Mouse (Mus musculus): ENCODE data around the gene Sbk3. TPM values are rescaled to one million over a fixed set of nuclear protein-coding genes. Genes with fewer than 3 reads are reported as not detected.
"Not testable (repeated sequence)": the region's sequence is repeated elsewhere in the genome, so short reads cannot be mapped to it uniquely, and the experiment has no call there.

The Sbk3 gene
- polyA plus RNA-seq, 1 experiment = 0.06 TPM

GRCm38 (mm10) chr7:5016057-5016456 is 45.1 kb upstream of the Sbk3 start:
- TF ChIP-seq CTCF (IDR thresholded peaks at IDR 0.05; ENCODE audit: extremely low read depth, insufficient read depth, insufficient read length, insufficient replicate concordance) = no peak
- TF ChIP-seq POLR2A (IDR thresholded peaks at IDR 0.05; ENCODE audit: low read depth, low read length) = no peak
- peaks cover 15% of the 10 kb centered on the region for H3K36me3 ChIP-seq (ENCODE audit: control insufficient read depth, insufficient read depth, low read length)
- H3K4me1 ChIP-seq (ENCODE audit: control insufficient read depth, insufficient read depth, insufficient read length) = no peaks in the 10 kb centered on the region; the same call in 1 of the 2 replicates
- WGBS = 39% methylated on average over 3 of the region's 3 CpGs
- no peaks in the 10 kb centered on the region; the same call in 1 of the 2 replicates for H3K27me3 ChIP-seq (ENCODE audit: control insufficient read depth, insufficient read depth, low read length)
- no peak overlapping the region; the same call in 1 of the 2 replicates for H3K4me3 ChIP-seq (ENCODE audit: extremely low read depth, insufficient read depth, insufficient read length)
- H3K27ac ChIP-seq (ENCODE audit: insufficient read depth, low read length) = peak overlapping the region; percentile 88
- no peak for DNase-seq (ENCODE audit: low read depth in 1 of 2, low spot score in 2 of 2)

- Histone ChIP-seq H3K4me3 (ENCODE audit: extremely low read depth, insufficient read depth, insufficient read length) (peak within 1 kb of the TSS; percentile 96), H3K27me3 (ENCODE audit: control insufficient read depth, insufficient read depth, low read length) (no peaks in the 10 kb centered on the region; the same call in 1 of the 2 replicates), H3K4me1 (ENCODE audit: control insufficient read depth, insufficient read depth, insufficient read length) (no peaks in the 10 kb centered on the region; the same call in 1 of the 2 replicates), H3K27ac (ENCODE audit: insufficient read depth, low read length) (peak within 1 kb of the TSS; percentile 99), H3K36me3 (ENCODE audit: control insufficient read depth, insufficient read depth, low read length) (peaks cover 20% of the 10 kb centered on the region)
- peak; percentile 91 to 95 for DNase-seq (ENCODE audit: low read depth in 1 of 2, low spot score in 2 of 2)
- WGBS = under 1% methylated on average over 65 of the region's 76 CpGs
- no peak for TF ChIP-seq CTCF (IDR thresholded peaks at IDR 0.05; ENCODE audit: extremely low read depth, insufficient read depth, insufficient read length, insufficient replicate concordance)
- TF ChIP-seq POLR2A (IDR thresholded peaks at IDR 0.05; ENCODE audit: low read depth, low read length) = peak; percentile 39
Observed at GRCm38 (mm10) chr7:5015118-5016001, 44.4 kb upstream of the Sbk3 start, which contains the start of gene Gm44973. Gm44973 (plus strand) TSS chr7:5015496.

- DNase-seq (ENCODE audit: low read depth in 1 of 2, low spot score in 2 of 2) = peak; percentile 94 to 97
- H3K4me3 ChIP-seq (ENCODE audit: extremely low read depth, insufficient read depth, insufficient read length) = peak within 1 kb of the TSS; percentile 96
- H3K36me3 ChIP-seq (ENCODE audit: control insufficient read depth, insufficient read depth, low read length) = peaks cover 22% of the 10 kb centered on the region
- peak within 1 kb of the TSS; percentile 99 for H3K27ac ChIP-seq (ENCODE audit: insufficient read depth, low read length)
- under 1% methylated on average over 39 of the region's 42 CpGs for WGBS
- H3K27me3 ChIP-seq (ENCODE audit: control insufficient read depth, insufficient read depth, low read length) = no peaks in the 10 kb centered on the region; the same call in 1 of the 2 replicates
- TF ChIP-seq CTCF (IDR thresholded peaks at IDR 0.05; ENCODE audit: extremely low read depth, insufficient read depth, insufficient read length, insufficient replicate concordance) = no peak
- no peak for TF ChIP-seq POLR2A (IDR thresholded peaks at IDR 0.05; ENCODE audit: low read depth, low read length)
- no peaks in the 10 kb centered on the region; the same call in 1 of the 2 replicates for H3K4me1 ChIP-seq (ENCODE audit: control insufficient read depth, insufficient read depth, insufficient read length)
Observed at GRCm38 (mm10) chr7:5014251-5015117, 43.5 kb upstream of the Sbk3 start, which contains the start of the genes Zfp524 and Fiz1. Zfp524 (plus strand) TSS chr7:5014415. Fiz1 (minus strand) TSS chr7:5014697.

GRCm38 (mm10) chr7:5012681-5013513 is 41.9 kb upstream of the Sbk3 start:
- Histone ChIP-seq H3K36me3 (ENCODE audit: control insufficient read depth, insufficient read depth, low read length) (peaks cover 37% of the 10 kb centered on the region), H3K4me1 (ENCODE audit: control insufficient read depth, insufficient read depth, insufficient read length) (no peaks in the 10 kb centered on the region), H3K27me3 (ENCODE audit: control insufficient read depth, insufficient read depth, low read length) (no peaks in the 10 kb centered on the region; the same call in 1 of the 2 replicates), H3K27ac (ENCODE audit: insufficient read depth, low read length) (no peak overlapping the region), H3K4me3 (ENCODE audit: extremely low read depth, insufficient read depth, insufficient read length) (no peak overlapping the region)
- no peak for DNase-seq (ENCODE audit: low read depth in 1 of 2, low spot score in 2 of 2)
- 84% methylated on average over 27 of the region's 27 CpGs for WGBS
- TF ChIP-seq POLR2A (IDR thresholded peaks at IDR 0.05; ENCODE audit: low read depth, low read length) = no peak
- no peak for TF ChIP-seq CTCF (IDR thresholded peaks at IDR 0.05; ENCODE audit: extremely low read depth, insufficient read depth, insufficient read length, insufficient replicate concordance)

GRCm38 (mm10) chr7:5008229-5008628 is 37.3 kb upstream of the Sbk3 start:
- H3K4me3 ChIP-seq (ENCODE audit: extremely low read depth, insufficient read depth, insufficient read length) = no peak overlapping the region
- no peak overlapping the region for H3K27ac ChIP-seq (ENCODE audit: insufficient read depth, low read length)
- H3K4me1 ChIP-seq (ENCODE audit: control insufficient read depth, insufficient read depth, insufficient read length) = no peaks in the 10 kb centered on the region
- 96% methylated on average over 26 of the region's 26 CpGs for WGBS
- H3K27me3 ChIP-seq (ENCODE audit: control insufficient read depth, insufficient read depth, low read length) = no peaks in the 10 kb centered on the region
- no peak for DNase-seq (ENCODE audit: low read depth in 1 of 2, low spot score in 2 of 2)
- no peak for TF ChIP-seq CTCF (IDR thresholded peaks at IDR 0.05; ENCODE audit: extremely low read depth, insufficient read depth, insufficient read length, insufficient replicate concordance)
- no peak for TF ChIP-seq POLR2A (IDR thresholded peaks at IDR 0.05; ENCODE audit: low read depth, low read length)
- peaks cover 41% of the 10 kb centered on the region for H3K36me3 ChIP-seq (ENCODE audit: control insufficient read depth, insufficient read depth, low read length)

- not testable (repeated sequence) for H3K36me3 ChIP-seq (ENCODE audit: control insufficient read depth, insufficient read depth, low read length); H3K4me3 ChIP-seq (ENCODE audit: extremely low read depth, insufficient read depth, insufficient read length); H3K27me3 ChIP-seq (ENCODE audit: control insufficient read depth, insufficient read depth, low read length); H3K4me1 ChIP-seq (ENCODE audit: control insufficient read depth, insufficient read depth, insufficient read length); DNase-seq (ENCODE audit: low read depth in 1 of 2, low spot score in 2 of 2); H3K27ac ChIP-seq (ENCODE audit: insufficient read depth, low read length)
- WGBS = 76% methylated on average over 8 of the region's 8 CpGs
Observed at GRCm38 (mm10) chr7:5002876-5003275, 31.9 kb upstream of the Sbk3 start.

Data from spleen, adult 2 months (tissue).